Mouse (Mus musculus) ES-Bruce4 (cell line): ENCODE results near the gene Chka.

Experiments
- CTCF ChIP-seq: IDR thresholded peaks from one replicate; pipeline ENCODE4 v1.8.1; 2011; ENCODE audit warnings: low read depth, low read length
- EP300 ChIP-seq: IDR thresholded peaks from 2 replicates; pipeline ENCODE4 v1.6.1; 2011; ENCODE audit warnings: low read depth, low read length; ENCODE audit not compliant: insufficient read depth

DNA sequence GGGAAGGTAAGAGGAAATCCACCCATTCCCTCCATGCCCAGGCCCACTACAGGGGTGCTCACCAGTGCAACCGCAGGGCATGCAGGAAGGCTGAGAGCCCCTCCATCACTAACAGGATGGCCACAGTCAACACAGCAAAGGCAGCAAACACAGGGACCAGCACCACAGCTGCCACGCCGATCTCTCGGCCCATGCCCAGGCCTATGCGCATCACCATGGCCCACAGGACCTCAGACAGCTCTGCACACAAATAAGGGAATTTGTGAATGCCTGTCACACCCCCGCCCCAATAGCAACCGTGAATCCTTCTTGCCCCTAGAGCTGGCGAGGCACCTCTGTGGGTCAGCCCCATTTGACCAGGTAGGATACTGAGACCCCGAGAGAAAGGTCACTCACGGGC lies 44.6 kb downstream of the Chka start:
- TF ChIP-seq EP300 (no peak), CTCF (no peak)
